Mouse (Mus musculus) adipose tissue, adult 10 weeks (tissue): ENCODE data around the gene Azgp1. TPM values are rescaled to one million over a fixed set of nuclear protein-coding genes. Genes with fewer than 3 reads are reported as not detected.

ENCODE experiments used
- polyA plus RNA-seq: library from polyadenylated mRNA; stranded (reverse); fragments of 350-450 nt; fragmentation: Illumina TruSeq; extraction: RNeasy Lipid Tissue Mini Kit (QIAGEN cat#74804); gene quantifications from one replicate; pipeline ENCODE4 v1.2.3, GENCODE M21; 2014; ENCODE audit warnings: low read depth, low replicate concordance

The Azgp1 gene
- polyA plus RNA-seq = 1.3 TPM

GRCm38 (mm10) chr5:137981300-137981699 is at the start of gene Azgp1:
Gene Azgp1, plus strand, starts transcription at chr5:137981520.

GRCm38 (mm10) chr5:137962945-137963344 is 18.4 kb upstream of the Azgp1 start, which contains the start of gene Gjc3:
Gene Gjc3, minus strand, starts transcription at chr5:137963098.

GRCm38 (mm10) chr5:138020961-138021479 is 39.7 kb downstream of the Azgp1 start, which contains the start of the genes Smok3a and Smok3b:
Gene Smok3a, plus strand, starts transcription at chr5:138021261.
Gene Smok3b, plus strand, starts transcription at chr5:138021429.

Other genes with a start within 250 kb of the Azgp1 start
- 3.1 TPM for gene Nyap1, start 239.9 kb upstream of the Azgp1 start, polyA plus RNA-seq
- gene Tsc22d4, start 235.8 kb upstream of the Azgp1 start, polyA plus RNA-seq = 187 TPM
- 12.7 TPM for gene Ppp1r35, start 202.7 kb upstream of the Azgp1 start, polyA plus RNA-seq
- gene Mepce, start 193.9 kb upstream of the Azgp1 start, polyA plus RNA-seq = 38.5 TPM
- 8.0 TPM for gene Zcwpw1, start 193.7 kb upstream of the Azgp1 start, polyA plus RNA-seq
- 4.9 TPM for gene Pilra, start 145.2 kb upstream of the Azgp1 start, polyA plus RNA-seq
- 4.2 TPM for gene Pilrb1, start 123.4 kb upstream of the Azgp1 start, polyA plus RNA-seq
- 5.3 TPM for gene Pilrb2, start 109.7 kb upstream of the Azgp1 start, polyA plus RNA-seq
- 0.10 TPM for gene Cyp3a13, start 59.9 kb upstream of the Azgp1 start, polyA plus RNA-seq
- 0.10 TPM for gene Gjc3, start 18.4 kb upstream of the Azgp1 start, polyA plus RNA-seq
- gene Smok3a, start 39.7 kb downstream of the Azgp1 start, polyA plus RNA-seq = not detected
- gene Smok3b, start 39.9 kb downstream of the Azgp1 start, polyA plus RNA-seq = 0.36 TPM
- gene Smok3c, start 71.7 kb downstream of the Azgp1 start, polyA plus RNA-seq = not detected
- 11.2 TPM for gene Zkscan1, start 103.6 kb downstream of the Azgp1 start, polyA plus RNA-seq
- gene Zscan21, start 135.4 kb downstream of the Azgp1 start, polyA plus RNA-seq = 19.0 TPM
- gene Zfp113, start 174.2 kb downstream of the Azgp1 start, polyA plus RNA-seq = 6.9 TPM
- gene Cops6, start 179.6 kb downstream of the Azgp1 start, polyA plus RNA-seq = 124 TPM
- gene Ap4m1, start 190.5 kb downstream of the Azgp1 start, polyA plus RNA-seq = 26.6 TPM
- gene Mcm7, start 190.9 kb downstream of the Azgp1 start, polyA plus RNA-seq = 26.1 TPM
- gene Taf6, start 205.9 kb downstream of the Azgp1 start, polyA plus RNA-seq = 29.0 TPM
- gene Cnpy4, start 206.0 kb downstream of the Azgp1 start, polyA plus RNA-seq = 20.6 TPM
- 5.7 TPM for gene Mblac1, start 212.8 kb downstream of the Azgp1 start, polyA plus RNA-seq
- 22.5 TPM for gene Nxpe5, start 244.4 kb downstream of the Azgp1 start, polyA plus RNA-seq